Mouse (Mus musculus) CH12.LX (cell line): ENCODE results near the gene Vcan.

Source experiments
- BHLHE40 ChIP-seq: IDR thresholded peaks from 2 replicates; pipeline ENCODE4 v1.6.1; 2011; ENCODE audit warnings: mild to moderate bottlenecking, low read depth, low read length, improper control_type of control experiment
- CTCF ChIP-seq, 2 experiments: IDR thresholded peaks in 1 of 2; conservative IDR thresholded peaks in 1 of 2; 2 replicates each; pipeline ENCODE4 v1.5.1; 2011 to 2012; ENCODE audit warnings: low read depth in 2 of 2, low read length in 2 of 2, improper control_type of control experiment in 1 of 2, inconsistent platforms in 1 of 2, mild to moderate bottlenecking in 1 of 2, moderate library complexity in 1 of 2
- HCFC1 ChIP-seq: IDR thresholded peaks from 2 replicates; pipeline ENCODE4 v1.6.1; 2012; ENCODE audit warnings: low read depth, mild to moderate bottlenecking, inconsistent platforms, low read length, improper control_type of control experiment
- MAZ ChIP-seq: IDR thresholded peaks from 2 replicates; pipeline ENCODE4 v1.6.1; 2012; ENCODE audit warnings: low read depth, mild to moderate bottlenecking, inconsistent platforms, low read length, improper control_type of control experiment, moderate library complexity
- MYC ChIP-seq: IDR thresholded peaks from 2 replicates; pipeline ENCODE4 v1.6.1; 2011; ENCODE audit warnings: low read depth, mild to moderate bottlenecking, improper control_type of control experiment, low read length
- POLR2A ChIP-seq: IDR thresholded peaks from 2 replicates; pipeline ENCODE4 v1.6.1; 2011; ENCODE audit warnings: low read depth, mild to moderate bottlenecking, improper control_type of control experiment, low read length
- RAD21 ChIP-seq: IDR thresholded peaks from 2 replicates; pipeline ENCODE4 v1.6.1; 2011; ENCODE audit warnings: low read depth, mild to moderate bottlenecking, low read length, improper control_type of control experiment, moderate library complexity
- SMC3 ChIP-seq: IDR thresholded peaks from 2 replicates; pipeline ENCODE4 v1.6.1; 2011; ENCODE audit warnings: low read depth, low read length, improper control_type of control experiment
- UBTF ChIP-seq: IDR thresholded peaks from 2 replicates; pipeline ENCODE4 v1.6.1; 2012; ENCODE audit warnings: low read depth, mild to moderate bottlenecking, inconsistent platforms, low read length, improper control_type of control experiment, moderate library complexity
- USF2 ChIP-seq: conservative IDR thresholded peaks from 2 replicates; pipeline ENCODE4 v1.6.1; 2011; ENCODE audit warnings: low read depth, low read length, improper control_type of control experiment
- ZKSCAN1 ChIP-seq: IDR thresholded peaks from 2 replicates; pipeline ENCODE4 v1.6.1; 2012; ENCODE audit warnings: low read depth, inconsistent platforms, low read length, improper control_type of control experiment, borderline replicate concordance
- ZNF384 ChIP-seq: IDR thresholded peaks from 2 replicates; pipeline ENCODE4 v1.6.1; 2012; ENCODE audit warnings: low read depth, low read length, improper control_type of control experiment, inconsistent platforms

DNA sequence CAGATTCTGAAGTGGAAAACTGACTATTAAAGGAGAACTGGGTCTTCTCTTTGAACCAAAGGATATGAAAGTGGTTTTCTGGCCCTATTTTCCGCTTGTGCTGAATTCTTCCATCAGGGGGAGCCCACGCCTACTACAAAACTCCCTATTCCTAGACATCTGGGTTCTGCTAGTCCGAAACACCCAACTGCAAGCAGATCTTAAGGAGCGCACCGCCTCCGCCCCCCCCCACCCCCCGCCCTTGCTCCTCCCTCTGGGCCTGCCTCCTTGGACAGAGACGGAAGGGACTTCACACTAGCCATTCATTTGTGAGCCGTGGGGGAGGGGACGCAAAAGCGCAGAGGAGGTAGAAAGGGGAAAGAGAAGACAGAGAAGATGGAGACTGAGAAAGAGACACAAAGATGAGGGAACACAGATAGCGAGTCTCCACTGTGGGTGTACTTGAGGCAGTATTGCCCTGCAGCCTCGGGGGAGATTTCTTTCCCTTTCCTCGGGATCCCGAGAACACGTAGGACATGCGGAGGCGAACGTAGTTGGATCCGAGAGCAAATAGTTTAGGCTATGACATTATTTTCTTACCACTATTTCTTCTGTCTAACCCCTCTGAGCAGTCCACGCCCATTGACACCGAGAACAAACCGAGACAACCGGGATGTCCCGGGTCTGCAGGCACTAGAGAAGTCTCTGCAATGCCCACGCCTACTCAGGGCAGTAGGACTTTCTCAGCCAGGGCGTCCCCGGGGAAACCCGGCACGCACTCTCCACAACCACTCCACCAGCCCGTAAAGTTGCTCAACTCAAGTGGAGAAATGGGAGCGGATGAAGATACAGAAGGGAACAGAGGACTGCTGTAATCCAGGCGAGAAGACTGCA is 1.8 kb downstream of the Vcan start:
- TF ChIP-seq USF2 (no peak), CTCF (conservative IDR thresholded peaks at IDR 0.05 in 1 of 2, IDR thresholded peaks at IDR 0.05 in 1 of 2; ENCODE audit: low read depth in 2 of 2, low read length in 2 of 2) (peak in 1 of 2 experiments; percentile 63; a peak in 2 of 4 replicates), MYC (0 out of 2 replicates have a peak, but pooled peaks have one; percentile 25), BHLHE40 (no peak), ZNF384 (no peak), MAZ (0 out of 2 replicates have a peak, but pooled peaks have one; percentile 28), UBTF (no peak), ZKSCAN1 (no peak), HCFC1 (no peak; the same call in 1 of the 2 replicates), POLR2A (0 out of 2 replicates have a peak, but pooled peaks have one; percentile 31), RAD21 (peak; percentile 69), SMC3 (peak; percentile 32)
